Mouse (Mus musculus): ENCODE results near the gene Prpf38b. TPM values are rescaled to one million over a fixed set of nuclear protein-coding genes. Genes with fewer than 3 reads are reported as not detected.

Gene Prpf38b
- 41.8 and 42.1 TPM in 2 replicates for polyA plus RNA-seq (2015; fragmentation: Nextera tagmentation; extraction: Ambion mirVana)

DNA sequence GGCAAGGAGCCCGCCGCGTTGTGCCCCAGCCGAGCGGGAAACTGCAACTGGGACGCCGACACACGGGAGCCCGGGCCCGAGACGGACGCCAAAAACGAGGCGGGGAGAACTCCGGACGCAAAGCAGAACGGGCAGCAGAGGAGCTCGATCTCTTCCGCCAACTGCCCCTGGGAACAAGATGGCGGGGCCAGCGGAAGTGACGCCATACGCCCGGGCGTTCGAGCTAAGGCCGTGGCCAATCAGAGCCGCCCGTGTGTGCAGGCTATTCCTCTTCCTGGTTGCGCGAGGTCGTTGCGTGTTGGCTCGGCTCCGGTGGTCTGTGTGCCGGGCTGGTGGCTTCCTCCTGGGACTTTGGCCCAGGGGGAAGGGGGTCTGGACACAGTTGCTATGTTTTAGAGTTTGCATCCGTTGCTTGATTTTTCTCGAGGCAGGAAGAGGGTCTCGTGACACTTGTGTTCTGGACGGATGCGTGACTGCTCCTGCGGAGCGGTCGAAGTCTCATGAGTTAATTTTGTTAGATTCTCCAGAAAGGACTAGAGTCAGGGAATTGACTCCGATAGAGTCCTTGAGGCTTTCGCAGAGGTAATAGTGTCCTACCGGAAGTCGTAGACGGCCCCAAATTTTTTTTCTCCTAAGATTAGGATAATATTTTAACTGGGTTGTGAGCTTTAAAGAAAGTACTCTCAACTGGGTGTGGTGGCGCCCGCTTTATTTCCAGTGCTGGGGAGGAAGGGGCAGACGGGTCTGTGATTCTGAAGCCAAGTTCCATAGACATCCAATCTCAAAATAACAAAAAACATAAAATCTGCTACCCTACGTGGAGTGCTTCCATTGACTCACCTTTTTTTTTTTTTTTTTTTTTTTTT lies at the start of gene Prpf38b:
Gene Prpf38b, minus strand, starts transcription at position 180 of the 866 bp plus-strand sequence.

DNA sequence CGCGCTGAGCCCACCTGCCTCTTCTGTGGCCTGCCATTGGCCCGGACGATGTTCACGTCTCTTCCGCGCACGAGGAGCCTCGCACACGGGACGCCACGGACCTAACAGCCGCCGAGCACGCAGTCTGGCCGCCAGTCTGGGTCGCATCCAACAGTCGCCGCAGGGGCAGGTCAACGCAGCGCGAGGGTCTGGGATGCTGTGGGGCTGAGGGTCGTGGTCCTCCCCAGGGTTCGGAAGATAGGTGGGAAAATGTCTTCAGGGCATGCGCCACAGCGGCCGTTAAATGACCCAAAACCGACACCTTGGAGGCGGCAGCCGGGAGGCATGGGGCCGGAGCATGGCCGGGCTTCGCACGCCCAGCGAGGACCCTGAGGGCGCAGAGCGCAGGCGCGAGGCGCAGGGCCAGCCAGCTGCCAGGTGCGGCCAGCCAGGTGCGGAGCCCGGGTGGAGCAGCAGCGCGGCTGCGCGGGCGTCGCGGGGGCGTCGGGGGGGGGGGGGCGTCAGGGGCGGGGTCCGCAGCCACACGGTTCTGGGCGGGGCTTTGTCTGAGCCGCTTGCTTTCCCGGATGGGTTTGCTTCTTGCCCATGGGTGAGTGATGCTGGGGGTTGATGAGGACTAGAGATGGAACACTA lies 28.6 kb upstream of the Prpf38b start, which contains the start of gene Gm9857:
Gene Gm9857, minus strand, starts transcription at position 445 of the 633 bp plus-strand sequence.

DNA sequence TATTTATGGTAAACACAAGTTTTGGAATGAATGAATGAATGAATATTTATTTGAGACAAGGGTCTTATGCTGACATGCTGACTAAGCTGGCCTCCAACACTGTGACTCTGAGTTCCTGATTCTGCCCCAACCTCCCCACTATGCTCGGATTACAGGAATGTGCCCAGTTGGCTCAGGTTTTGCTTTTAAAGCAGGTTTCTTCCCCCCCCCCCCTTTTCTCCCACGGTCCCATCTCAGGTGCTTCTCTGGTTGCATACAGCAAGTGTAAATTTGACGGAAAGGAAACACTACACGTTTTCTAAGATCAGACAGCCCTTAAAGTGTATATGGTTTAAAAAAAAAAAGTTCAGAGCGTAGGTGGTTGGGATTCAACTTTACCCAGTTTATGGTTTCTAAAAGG lies 28.0 kb upstream of the Prpf38b start, which contains the start of gene Henmt1:
Gene Henmt1, plus strand, starts transcription at position 301 of the 400 bp plus-strand sequence.

DNA sequence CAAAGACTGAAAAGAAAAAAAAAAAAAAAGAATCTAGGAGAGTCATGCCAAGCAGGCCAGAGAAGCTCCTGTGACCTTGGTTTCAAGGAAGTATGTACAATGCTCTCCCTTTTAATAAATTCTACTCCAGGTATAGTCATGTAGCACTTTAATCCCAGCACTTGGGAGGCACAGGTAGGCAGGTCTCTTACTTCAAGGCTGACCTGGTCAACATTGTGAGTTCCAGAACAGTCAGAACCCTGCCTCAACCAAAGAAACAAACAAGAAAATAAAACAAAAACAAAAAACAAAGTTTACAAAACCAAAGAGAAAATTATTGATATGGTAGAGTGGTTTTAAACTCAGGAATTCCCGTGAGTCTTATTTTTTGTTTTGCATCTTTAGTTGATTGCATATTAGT lies 21.6 kb downstream of the Prpf38b start, which contains the start of gene Fndc7:
Gene Fndc7, minus strand, starts transcription at position 101 of the 400 bp plus-strand sequence.

Other genes starting within 250 kb of the Prpf38b start
- 16.1 and 18.6 TPM in 2 replicates for gene Gpsm2, start 189.4 kb downstream of the Prpf38b start, polyA plus RNA-seq (2015; fragmentation: Nextera tagmentation; extraction: Ambion mirVana)
- gene Aknad1, start 172.1 kb downstream of the Prpf38b start, polyA plus RNA-seq (2015; fragmentation: Nextera tagmentation; extraction: Ambion mirVana), result not detected in 2 replicates
- 13.9 and 16.9 TPM in 2 replicates for gene Stxbp3, start 71.2 kb downstream of the Prpf38b start, polyA plus RNA-seq (2015; fragmentation: Nextera tagmentation; extraction: Ambion mirVana)
- not detected in 2 replicates for gene Fndc7, start 21.7 kb downstream of the Prpf38b start, polyA plus RNA-seq (2015; fragmentation: Nextera tagmentation; extraction: Ambion mirVana)
- 2.5 and 4.0 TPM in 2 replicates for gene Henmt1, start 28.1 kb upstream of the Prpf38b start, polyA plus RNA-seq (2015; fragmentation: Nextera tagmentation; extraction: Ambion mirVana)
- gene Gm9857, start 28.7 kb upstream of the Prpf38b start, polyA plus RNA-seq (2015; fragmentation: Nextera tagmentation; extraction: Ambion mirVana), result 1.5 and 1.7 TPM in 2 replicates
- gene Fam102b, start 115.9 kb upstream of the Prpf38b start, polyA plus RNA-seq (2015; fragmentation: Nextera tagmentation; extraction: Ambion mirVana), result 23.9 and 27.0 TPM in 2 replicates
- not detected in 2 replicates for gene Slc25a54, start 168.7 kb upstream of the Prpf38b start, polyA plus RNA-seq (2015; fragmentation: Nextera tagmentation; extraction: Ambion mirVana)
- gene Slc25a24, start 211.4 kb upstream of the Prpf38b start, polyA plus RNA-seq (2015; fragmentation: Nextera tagmentation; extraction: Ambion mirVana), result 2.3 and 3.4 TPM in 2 replicates

Measured in neural tube, postnatal 0 days (tissue).